Mouse (Mus musculus): ENCODE results near the gene Pan2. TPM values are rescaled to one million over a fixed set of nuclear protein-coding genes. Genes with fewer than 3 reads are reported as not detected.

The Pan2 gene
- total and polyA plus RNA-seq, 3 experiments = 10.6 to 18.5 (median 11.0) TPM

DNA sequence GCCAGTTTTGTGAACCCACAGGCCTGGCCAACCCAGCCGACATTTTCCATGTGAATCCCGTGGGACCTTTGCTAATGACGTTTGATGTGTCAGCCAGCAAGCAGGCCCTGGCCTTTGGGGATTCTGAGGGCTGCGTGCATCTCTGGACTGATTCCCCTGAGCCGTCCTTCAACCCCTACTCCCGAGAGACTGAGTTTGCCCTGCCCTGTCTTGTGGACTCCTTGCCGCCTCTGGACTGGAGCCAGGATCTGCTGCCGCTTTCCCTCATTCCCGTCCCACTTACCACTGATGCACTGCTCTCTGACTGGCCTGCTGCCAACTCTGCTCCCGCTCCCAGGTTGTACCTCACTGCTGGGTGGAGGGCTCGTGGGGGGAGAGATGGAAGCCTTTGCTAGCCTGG is 7.0 kb downstream of the Pan2 start:
- Histone ChIP-seq H3K27me3 (replicated peaks) (no peaks in the 10 kb centered on the region), H3K9me3 (replicated peaks; ENCODE audit: low read length) (no peaks in the 10 kb centered on the region), H3K79me2 (replicated peaks; ENCODE audit: control insufficient read depth, extremely low read depth, insufficient read depth, poor library complexity, severe bottlenecking) (no peaks in the 10 kb centered on the region), H3K4me2 (ENCODE audit: insufficient read depth, low read depth, poor library complexity, severe bottlenecking) (no peak overlapping the region), H3K4me3 (replicated peaks in 1 of 3; ENCODE audit: low read depth in 2 of 3, low read length in 2 of 3, poor library complexity in 1 of 3) (no peak overlapping the region), H3K9ac (ENCODE audit: insufficient read depth, low read depth) (no peak overlapping the region), H3K36me3 (replicated peaks in 1 of 2; ENCODE audit: control insufficient read depth in 1 of 2, insufficient read depth in 1 of 2, low read length in 1 of 2) (peaks cover 33 to 76% of the 10 kb centered on the region in 2 experiments), H3K27ac (ENCODE audit: insufficient read depth, low read depth) (no peak overlapping the region), H3K4me1 (ENCODE audit: control insufficient read depth in 1 of 2, insufficient read depth in 2 of 2) (peaks cover 10 to 25% of the 10 kb centered on the region in 2 experiments)
- dilution Hi-C loops (cut with MboI; ENCODE audit: extremely low pct_ligation_motif_present, extremely low pct_unique_long_range_greater_than_20kb, low sequenced_read_pairs) (no loop called here), in situ Hi-C loops (cut with MboI; ENCODE audit: low pct_ligation_motif_present, low pct_unique_long_range_greater_than_20kb, low sequenced_read_pairs) (no loop called here)
- TF ChIP-seq MAZ (IDR thresholded peaks at IDR 0.05; ENCODE audit: low read depth, low read length) = no peak
- no peak for TF ChIP-seq MYC (IDR thresholded peaks at IDR 0.05; ENCODE audit: low read depth, low read length)
- peak; percentile 24; the same call in 1 of the 2 replicates for TF ChIP-seq BHLHE40 (IDR thresholded peaks at IDR 0.05; ENCODE audit: low read depth, low read length)
- no peak for TF ChIP-seq NELFE (IDR thresholded peaks at IDR 0.05; ENCODE audit: low read depth, low read length)
- TF ChIP-seq KAT2A (IDR thresholded peaks at IDR 0.05; ENCODE audit: insufficient replicate concordance, low read length) = 0 out of 2 replicates have a peak, but pooled peaks have one; percentile 24
- peak; percentile 47 for TF ChIP-seq ETS1 (conservative IDR thresholded peaks at IDR 0.05; ENCODE audit: low read depth, low read length)
- TF ChIP-seq IRF4 (IDR thresholded peaks at IDR 0.05; ENCODE audit: low read depth, low read length) = peak; percentile 5; the same call in 1 of the 2 replicates
- DNase-seq (ENCODE audit: extremely low read depth) = peak; percentile 87

- in situ Hi-C loops (cut with MboI; ENCODE audit: low pct_ligation_motif_present, low pct_unique_long_range_greater_than_20kb, low sequenced_read_pairs) (no loop called here), dilution Hi-C loops (cut with MboI; ENCODE audit: extremely low pct_ligation_motif_present, extremely low pct_unique_long_range_greater_than_20kb, low sequenced_read_pairs) (no loop called here)
- TF ChIP-seq MYC (IDR thresholded peaks at IDR 0.05; ENCODE audit: low read depth, low read length) (no peak), MAX (IDR thresholded peaks at IDR 0.05; ENCODE audit: low read length) (no peak), JUN (IDR thresholded peaks at IDR 0.05; ENCODE audit: insufficient read depth, low read depth, low read length) (no peak), NRF1 (IDR thresholded peaks at IDR 0.05; ENCODE audit: low read depth, low read length) (no peak), CHD1 (IDR thresholded peaks at IDR 0.05; ENCODE audit: low read depth, low read length) (no peak), GABPA (IDR thresholded peaks at IDR 0.05; ENCODE audit: insufficient replicate concordance, low read depth, low read length) (no peak), MEF2A (IDR thresholded peaks at IDR 0.05; ENCODE audit: borderline replicate concordance, low read depth, low read length) (no peak)
- H3K9ac ChIP-seq (ENCODE audit: insufficient read depth, low read depth) = no peak overlapping the region
- no peak overlapping the region for H3K4me3 ChIP-seq (replicated peaks in 1 of 3; ENCODE audit: low read depth in 2 of 3, low read length in 2 of 3, poor library complexity in 1 of 3)
- H3K27ac ChIP-seq (ENCODE audit: insufficient read depth, low read depth) = no peak overlapping the region
- peaks cover 37 to 80% of the 10 kb centered on the region in 2 experiments for H3K36me3 ChIP-seq (replicated peaks in 1 of 2; ENCODE audit: control insufficient read depth in 1 of 2, insufficient read depth in 1 of 2, low read length in 1 of 2)
- peaks cover 10 to 25% of the 10 kb centered on the region in 2 experiments for H3K4me1 ChIP-seq (ENCODE audit: control insufficient read depth in 1 of 2, insufficient read depth in 2 of 2)
- no peak overlapping the region for H3K4me2 ChIP-seq (ENCODE audit: insufficient read depth, low read depth, poor library complexity, severe bottlenecking)
- H3K27me3 ChIP-seq (replicated peaks) = no peaks in the 10 kb centered on the region
- no peaks in the 10 kb centered on the region for H3K9me3 ChIP-seq (replicated peaks; ENCODE audit: low read length)
- no peak for DNase-seq (ENCODE audit: extremely low read depth)
- H3K79me2 ChIP-seq (replicated peaks; ENCODE audit: control insufficient read depth, extremely low read depth, insufficient read depth, poor library complexity, severe bottlenecking) = no peaks in the 10 kb centered on the region
Measured at GRCm38 (mm10) chr10:128310902-128311301, 7.8 kb downstream of the Pan2 start.

DNA sequence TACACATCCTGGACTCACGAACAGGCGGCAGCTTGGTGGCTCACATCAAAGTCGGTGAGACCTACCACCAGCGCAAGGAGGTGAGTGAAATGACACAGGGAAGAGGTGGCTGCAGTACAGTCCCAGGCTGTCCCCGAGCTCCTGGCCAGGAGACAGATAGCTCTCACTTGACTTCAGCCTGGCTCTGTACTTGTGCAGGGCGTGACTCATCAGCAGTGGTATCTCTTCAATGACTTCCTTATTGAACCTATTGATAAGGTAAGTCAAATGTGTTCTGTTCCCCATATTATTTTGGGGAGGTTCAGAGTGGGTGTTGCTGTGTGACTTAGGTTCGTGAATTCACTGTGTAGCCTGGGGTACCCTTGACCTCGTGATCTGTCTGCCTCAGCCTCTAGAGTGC is 12.4 kb downstream of the Pan2 start:
- Histone ChIP-seq H3K9me3 (replicated peaks; ENCODE audit: low read length) (no peaks in the 10 kb centered on the region), H3K79me2 (replicated peaks; ENCODE audit: control insufficient read depth, extremely low read depth, insufficient read depth, poor library complexity, severe bottlenecking) (no peaks in the 10 kb centered on the region), H3K4me1 (ENCODE audit: control insufficient read depth in 1 of 2, insufficient read depth in 2 of 2) (peaks cover 0 to 6% of the 10 kb centered on the region in 2 experiments; a peak in 1 of 4 replicates), H3K27me3 (replicated peaks) (no peaks in the 10 kb centered on the region), H3K4me2 (ENCODE audit: insufficient read depth, low read depth, poor library complexity, severe bottlenecking) (no peak overlapping the region), H3K4me3 (replicated peaks in 1 of 3; ENCODE audit: low read depth in 2 of 3, low read length in 2 of 3, poor library complexity in 1 of 3) (no peak overlapping the region), H3K27ac (ENCODE audit: insufficient read depth, low read depth) (no peak overlapping the region), H3K9ac (ENCODE audit: insufficient read depth, low read depth) (no peak overlapping the region), H3K36me3 (replicated peaks in 1 of 2; ENCODE audit: control insufficient read depth in 1 of 2, insufficient read depth in 1 of 2, low read length in 1 of 2) (peaks cover 70 to 87% of the 10 kb centered on the region in 2 experiments)
- dilution Hi-C loops (cut with MboI; ENCODE audit: extremely low pct_ligation_motif_present, extremely low pct_unique_long_range_greater_than_20kb, low sequenced_read_pairs) = no loop called here
- TF ChIP-seq CHD1 (IDR thresholded peaks at IDR 0.05; ENCODE audit: low read depth, low read length) (no peak), POLR2AphosphoS2 (IDR thresholded peaks at IDR 0.05; ENCODE audit: low read depth, low read length) (no peak), RAD21 (IDR thresholded peaks at IDR 0.05; ENCODE audit: low read depth, low read length) (no peak), JUND (conservative IDR thresholded peaks at IDR 0.05; ENCODE audit: low read depth, low read length) (no peak), ELF1 (IDR thresholded peaks at IDR 0.05; ENCODE audit: low read depth, low read length) (no peak), JUN (IDR thresholded peaks at IDR 0.05; ENCODE audit: insufficient read depth, low read depth, low read length) (no peak), USF2 (conservative IDR thresholded peaks at IDR 0.05; ENCODE audit: low read depth, low read length) (no peak), BHLHE40 (IDR thresholded peaks at IDR 0.05; ENCODE audit: low read depth, low read length) (no peak), ZMIZ1 (IDR thresholded peaks at IDR 0.05; ENCODE audit: low read depth, low read length) (no peak), ZKSCAN1 (IDR thresholded peaks at IDR 0.05; ENCODE audit: borderline replicate concordance, low read depth, low read length) (no peak), ETS1 (conservative IDR thresholded peaks at IDR 0.05; ENCODE audit: low read depth, low read length) (no peak), KAT2A (IDR thresholded peaks at IDR 0.05; ENCODE audit: insufficient replicate concordance, low read length) (no peak), MEF2A (IDR thresholded peaks at IDR 0.05; ENCODE audit: borderline replicate concordance, low read depth, low read length) (no peak), TCF12 (IDR thresholded peaks at IDR 0.05; ENCODE audit: low read depth, low read length) (no peak), NRF1 (IDR thresholded peaks at IDR 0.05; ENCODE audit: low read depth, low read length) (no peak)
- in situ Hi-C loops (cut with MboI; ENCODE audit: low pct_ligation_motif_present, low pct_unique_long_range_greater_than_20kb, low sequenced_read_pairs) = no loop called here
- DNase-seq (ENCODE audit: extremely low read depth) = no peak

Data from CH12.LX (cell line).